Mouse (Mus musculus): ENCODE measurements at regions not wholly inside any gene's neighbourhood (a gene's known extent, or its start where the extent isn't known, plus 50 kb on each side); places are given as distances from the start of the nearest gene placed in this dataset.

GRCm38 (mm10) chr4:82068050-82068449 lies 625.4 kb upstream of the Mpdz start:
- no peak overlapping the region for H3K4me3 ChIP-seq
- no peaks in the 10 kb centered on the region for H3K36me3 ChIP-seq (ENCODE audit: control insufficient read depth, insufficient read depth, low read length)
- H3K79me2 ChIP-seq (replicated peaks; ENCODE audit: control insufficient read depth, insufficient read depth, low read length): no peaks in the 10 kb centered on the region
- 31% methylated on average over 3 of the region's 3 CpGs for WGBS
- peak overlapping the region; percentile 81; the same call in 1 of the 2 replicates for H3K27ac ChIP-seq
- intact Hi-C loops (cut with DNase I): loop anchor here (5.0 to 10.0 kb wide), 3 partner anchors 64 to 474 kb away; no protein-coding TSS in a partner anchor
- DNase-seq: peak in 1 of 2 experiments; percentile 32
- no peaks in the 10 kb centered on the region; the same call in 1 of the 2 replicates for H3K4me1 ChIP-seq (ENCODE audit: control insufficient read depth, insufficient read depth, low read length)
- H3K9ac ChIP-seq (ENCODE audit: low read depth, low read length): no peak overlapping the region
- no peak for TF ChIP-seq POLR2A (IDR thresholded peaks at IDR 0.05; ENCODE audit: insufficient read depth, low read depth, low read length)
- TF ChIP-seq CTCF (IDR thresholded peaks at IDR 0.05): no peak
- TF ChIP-seq EP300 (IDR thresholded peaks at IDR 0.05; ENCODE audit: insufficient read depth, low read depth, low read length): 0 out of 2 replicates have a peak, but pooled peaks have one; percentile 69
- no peaks in the 10 kb centered on the region for H3K27me3 ChIP-seq (ENCODE audit: control insufficient read depth, insufficient read depth, low read length)

GRCm38 (mm10) chr4:82065641-82066358 lies 623.2 kb upstream of the Mpdz start:
- intact Hi-C loops (cut with DNase I): loop anchor here (5.0 to 10.0 kb wide), 3 partner anchors 67 to 477 kb away; no protein-coding TSS in a partner anchor
- TF ChIP-seq POLR2A (IDR thresholded peaks at IDR 0.05; ENCODE audit: insufficient read depth, low read depth, low read length): peak; percentile 48; the same call in 1 of the 2 replicates
- TF ChIP-seq CTCF (IDR thresholded peaks at IDR 0.05): no peak
- peak; percentile 30; the same call in 1 of the 2 replicates for TF ChIP-seq EP300 (IDR thresholded peaks at IDR 0.05; ENCODE audit: insufficient read depth, low read depth, low read length)
- WGBS: 41% methylated on average over 14 of the region's 14 CpGs
- no peaks in the 10 kb centered on the region for H3K27me3 ChIP-seq (ENCODE audit: control insufficient read depth, insufficient read depth, low read length)
- H3K4me1 ChIP-seq (ENCODE audit: control insufficient read depth, insufficient read depth, low read length): no peaks in the 10 kb centered on the region; the same call in none of the 2 replicates
- peak overlapping the region; percentile 44 for H3K9ac ChIP-seq (ENCODE audit: low read depth, low read length)
- no peaks in the 10 kb centered on the region for H3K79me2 ChIP-seq (replicated peaks; ENCODE audit: control insufficient read depth, insufficient read depth, low read length)
- peak overlapping the region; percentile 32 for H3K4me3 ChIP-seq
- H3K27ac ChIP-seq: peak overlapping the region; percentile 81
- DNase-seq: peak; percentile 51 to 71
- no peaks in the 10 kb centered on the region for H3K36me3 ChIP-seq (ENCODE audit: control insufficient read depth, insufficient read depth, low read length)

GRCm38 (mm10) chr4:82062726-82063125 lies 620.1 kb upstream of the Mpdz start:
- 33% methylated on average over 5 of the region's 5 CpGs for WGBS
- H3K4me1 ChIP-seq (ENCODE audit: control insufficient read depth, insufficient read depth, low read length): no peaks in the 10 kb centered on the region; the same call in 1 of the 2 replicates
- H3K27ac ChIP-seq: no peak overlapping the region
- TF ChIP-seq EP300 (IDR thresholded peaks at IDR 0.05; ENCODE audit: insufficient read depth, low read depth, low read length) (no peak), CTCF (IDR thresholded peaks at IDR 0.05) (no peak), POLR2A (IDR thresholded peaks at IDR 0.05; ENCODE audit: insufficient read depth, low read depth, low read length) (no peak)
- no peak overlapping the region for H3K4me3 ChIP-seq
- no peak overlapping the region for H3K9ac ChIP-seq (ENCODE audit: low read depth, low read length)
- H3K36me3 ChIP-seq (ENCODE audit: control insufficient read depth, insufficient read depth, low read length): no peaks in the 10 kb centered on the region
- intact Hi-C loops (cut with DNase I): loop anchor here (10.0 kb wide), 1 partner anchor 442 kb away; no protein-coding TSS in a partner anchor
- no peaks in the 10 kb centered on the region for H3K27me3 ChIP-seq (ENCODE audit: control insufficient read depth, insufficient read depth, low read length)
- DNase-seq: peak in 1 of 2 experiments; percentile 14
- no peaks in the 10 kb centered on the region for H3K79me2 ChIP-seq (replicated peaks; ENCODE audit: control insufficient read depth, insufficient read depth, low read length)

DNA sequence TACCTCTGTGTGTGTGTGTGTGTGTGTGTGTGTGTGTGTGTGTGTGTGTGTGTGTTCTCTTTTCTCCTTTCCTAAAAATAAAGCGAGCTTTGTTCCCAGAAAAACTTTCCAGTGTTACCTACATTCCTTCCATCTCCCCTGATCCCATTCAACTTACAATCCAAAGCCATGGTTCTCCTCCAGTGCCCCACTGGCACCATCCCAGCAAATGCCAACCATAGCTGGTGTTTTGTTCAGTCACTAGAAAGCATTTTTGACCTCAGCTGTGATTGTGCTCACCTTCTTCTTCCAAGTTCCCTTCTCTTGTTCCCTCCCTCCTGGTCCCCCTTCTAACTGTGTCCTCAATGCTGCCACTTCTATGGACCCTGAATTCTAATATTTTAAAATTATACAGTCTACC lies 614.1 kb upstream of the Mpdz start:
- no peak overlapping the region for H3K9ac ChIP-seq (ENCODE audit: low read depth, low read length)
- intact Hi-C loops (cut with DNase I): no loop called here
- H3K4me3 ChIP-seq: no peak overlapping the region
- WGBS: 38% methylated on average over 1 of the region's 1 CpGs
- H3K36me3 ChIP-seq (ENCODE audit: control insufficient read depth, insufficient read depth, low read length): no peaks in the 10 kb centered on the region
- TF ChIP-seq EP300 (IDR thresholded peaks at IDR 0.05; ENCODE audit: insufficient read depth, low read depth, low read length) (no peak), CTCF (IDR thresholded peaks at IDR 0.05) (no peak), POLR2A (IDR thresholded peaks at IDR 0.05; ENCODE audit: insufficient read depth, low read depth, low read length) (no peak)
- H3K27ac ChIP-seq: no peak overlapping the region
- no peaks in the 10 kb centered on the region for H3K27me3 ChIP-seq (ENCODE audit: control insufficient read depth, insufficient read depth, low read length)
- H3K79me2 ChIP-seq (replicated peaks; ENCODE audit: control insufficient read depth, insufficient read depth, low read length): no peaks in the 10 kb centered on the region
- H3K4me1 ChIP-seq (ENCODE audit: control insufficient read depth, insufficient read depth, low read length): no peaks in the 10 kb centered on the region
- DNase-seq: peak; percentile 12 to 34

DNA sequence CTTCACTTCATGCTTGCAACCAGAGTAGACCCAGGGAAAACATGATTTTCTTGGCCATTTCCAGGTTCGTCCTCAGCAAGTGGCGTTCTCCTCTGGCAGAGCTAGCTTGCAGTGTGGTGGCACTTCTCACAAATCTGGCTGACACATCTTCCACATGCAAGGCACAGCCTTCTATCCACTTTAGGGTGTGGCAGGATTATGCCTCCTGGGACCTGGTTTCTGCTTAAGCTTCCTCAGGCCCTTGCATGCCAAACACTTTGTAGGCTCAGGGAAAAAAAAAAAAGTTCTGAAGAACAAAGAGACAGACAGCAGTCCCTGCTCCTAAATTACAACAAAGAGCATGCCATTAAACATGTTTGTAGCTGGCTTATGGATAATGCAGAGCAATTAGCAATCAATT lies 605.6 kb upstream of the Mpdz start:
- TF ChIP-seq CTCF (IDR thresholded peaks at IDR 0.05): no peak
- no peak for TF ChIP-seq EP300 (IDR thresholded peaks at IDR 0.05; ENCODE audit: insufficient read depth, low read depth, low read length)
- TF ChIP-seq POLR2A (IDR thresholded peaks at IDR 0.05; ENCODE audit: insufficient read depth, low read depth, low read length): no peak
- 92% methylated on average over 2 of the region's 2 CpGs for WGBS
- intact Hi-C loops (cut with DNase I): no loop called here

GRCm38 (mm10) chr4:82037473-82037872 lies 594.9 kb upstream of the Mpdz start:
- H3K27ac ChIP-seq: no peak overlapping the region
- intact Hi-C loops (cut with DNase I): no loop called here
- H3K4me3 ChIP-seq: no peak overlapping the region
- 90% methylated on average over 1 of the region's 1 CpGs for WGBS
- no peaks in the 10 kb centered on the region for H3K27me3 ChIP-seq (ENCODE audit: control insufficient read depth, insufficient read depth, low read length)
- no peaks in the 10 kb centered on the region for H3K4me1 ChIP-seq (ENCODE audit: control insufficient read depth, insufficient read depth, low read length)
- H3K9ac ChIP-seq (ENCODE audit: low read depth, low read length): no peak overlapping the region
- DNase-seq: no peak
- H3K36me3 ChIP-seq (ENCODE audit: control insufficient read depth, insufficient read depth, low read length): no peaks in the 10 kb centered on the region
- TF ChIP-seq CTCF (IDR thresholded peaks at IDR 0.05): no peak
- no peak for TF ChIP-seq EP300 (IDR thresholded peaks at IDR 0.05; ENCODE audit: insufficient read depth, low read depth, low read length)
- TF ChIP-seq POLR2A (IDR thresholded peaks at IDR 0.05; ENCODE audit: insufficient read depth, low read depth, low read length): no peak
- no peaks in the 10 kb centered on the region for H3K79me2 ChIP-seq (replicated peaks; ENCODE audit: control insufficient read depth, insufficient read depth, low read length)

More for the DNA sequence above, 605.6 kb upstream of the Mpdz start:
- no peaks in the 10 kb centered on the region for H3K79me2 ChIP-seq (replicated peaks; ENCODE audit: control insufficient read depth, insufficient read depth, low read length)
- no peaks in the 10 kb centered on the region for H3K4me1 ChIP-seq (ENCODE audit: control insufficient read depth, insufficient read depth, low read length)
- H3K4me3 ChIP-seq: no peak overlapping the region
- no peaks in the 10 kb centered on the region for H3K27me3 ChIP-seq (ENCODE audit: control insufficient read depth, insufficient read depth, low read length)
- DNase-seq: no peak
- no peaks in the 10 kb centered on the region for H3K36me3 ChIP-seq (ENCODE audit: control insufficient read depth, insufficient read depth, low read length)
- H3K9ac ChIP-seq (ENCODE audit: low read depth, low read length): no peak overlapping the region
- no peak overlapping the region for H3K27ac ChIP-seq
